Mouse (Mus musculus) CH12.LX (cell line): Measurements from ENCODE around the gene Tspan15. TPM values are rescaled to one million over a fixed set of nuclear protein-coding genes. Genes with fewer than 3 reads are reported as not detected.

Experiments
- DNase-seq: peaks from one replicate; pipeline ENCODE4 v3.0.0-alpha.2; 2013; ENCODE audit errors: extremely low read depth
- H3K27ac ChIP-seq: 2 replicates; pipeline ENCODE4 v1.5.1; 2012; ENCODE audit warnings: low read depth, mild to moderate bottlenecking, control low read depth, moderate library complexity; ENCODE audit not compliant: insufficient read depth
- H3K27me3 ChIP-seq: replicated peaks from 2 replicates; pipeline ENCODE3; 2012; ENCODE audit warnings: inconsistent platforms
- H3K36me3 ChIP-seq, 2 experiments: replicated peaks in 1 of 2; 2 replicates each; pipeline versions ENCODE3 to v1.6.1; 2012; ENCODE audit warnings: inconsistent platforms in 1 of 2, low read length in 1 of 2, mild to moderate bottlenecking in 1 of 2, mixed read lengths in 1 of 2, moderate library complexity in 1 of 2; ENCODE audit not compliant: control insufficient read depth in 1 of 2, insufficient read depth in 1 of 2
- H3K4me1 ChIP-seq, 2 experiments: 2 replicates each; pipeline ENCODE4 v1.6.1; 2012; ENCODE audit warnings: inconsistent platforms in 1 of 2, moderate library complexity in 1 of 2; ENCODE audit not compliant: insufficient read depth in 2 of 2, control insufficient read depth in 1 of 2
- H3K4me2 ChIP-seq: 2 replicates; pipeline ENCODE4 v1.6.1; 2012; ENCODE audit warnings: low read depth, mild to moderate bottlenecking, control low read depth; ENCODE audit not compliant: poor library complexity, insufficient read depth, severe bottlenecking
- H3K4me3 ChIP-seq, 3 experiments: fragments of 150-350 bp in 1 of 3; sonication (generic) in 1 of 3; replicated peaks in 1 of 3; 2 replicates each; pipeline versions ENCODE3 to v1.5.1; 2011 to 2012; ENCODE audit warnings: low read depth in 2 of 3, low read length in 2 of 3, mild to moderate bottlenecking in 2 of 3, moderate library complexity in 2 of 3, control low read depth in 1 of 3, improper control_type of control experiment in 1 of 3, inconsistent platforms in 1 of 3, mixed read lengths in 1 of 3; ENCODE audit not compliant: poor library complexity in 1 of 3
- H3K79me2 ChIP-seq: replicated peaks from 2 replicates; pipeline ENCODE4 v1.6.1; 2012; ENCODE audit warnings: mild to moderate bottlenecking, moderate library complexity; ENCODE audit not compliant: control insufficient read depth, poor library complexity, insufficient read depth, severe bottlenecking; ENCODE audit errors: extremely low read depth
- H3K9ac ChIP-seq: 2 replicates; pipeline ENCODE4 v1.6.1; 2012; ENCODE audit warnings: low read depth, mild to moderate bottlenecking, control low read depth, moderate library complexity; ENCODE audit not compliant: insufficient read depth
- H3K9me3 ChIP-seq: replicated peaks from 2 replicates; pipeline ENCODE3; 2012; ENCODE audit warnings: low read length, inconsistent platforms, mixed read lengths
- BHLHE40 ChIP-seq: IDR thresholded peaks from 2 replicates; pipeline ENCODE4 v1.6.1; 2011; ENCODE audit warnings: mild to moderate bottlenecking, low read depth, low read length, improper control_type of control experiment
- CHD1 ChIP-seq: IDR thresholded peaks from 2 replicates; pipeline ENCODE4 v1.6.1; 2012; ENCODE audit warnings: low read depth, low read length, improper control_type of control experiment, inconsistent platforms
- CHD2 ChIP-seq: IDR thresholded peaks from 2 replicates; pipeline ENCODE4 v1.6.1; 2011; ENCODE audit warnings: low read length, improper control_type of control experiment
- ETS1 ChIP-seq: conservative IDR thresholded peaks from 2 replicates; pipeline ENCODE4 v1.6.1; 2012; ENCODE audit warnings: low read depth, mild to moderate bottlenecking, inconsistent platforms, low read length, improper control_type of control experiment, moderate library complexity
- GABPA ChIP-seq: IDR thresholded peaks from 2 replicates; pipeline ENCODE4 v1.6.1; 2012; ENCODE audit warnings: low read depth, low read length, improper control_type of control experiment, inconsistent platforms; ENCODE audit not compliant: insufficient replicate concordance
- HCFC1 ChIP-seq: IDR thresholded peaks from 2 replicates; pipeline ENCODE4 v1.6.1; 2012; ENCODE audit warnings: low read depth, mild to moderate bottlenecking, inconsistent platforms, low read length, improper control_type of control experiment
- KAT2A ChIP-seq: IDR thresholded peaks from 2 replicates; pipeline ENCODE4 v1.6.1; 2012; ENCODE audit warnings: low read length, improper control_type of control experiment, inconsistent platforms; ENCODE audit not compliant: insufficient replicate concordance
- MAX ChIP-seq: IDR thresholded peaks from 2 replicates; pipeline ENCODE4 v1.6.1; 2011; ENCODE audit warnings: low read length, improper control_type of control experiment
- MEF2A ChIP-seq: IDR thresholded peaks from 2 replicates; pipeline ENCODE4 v1.6.1; 2014; ENCODE audit warnings: low read depth, mild to moderate bottlenecking, inconsistent platforms, low read length, improper control_type of control experiment, borderline replicate concordance
- NELFE ChIP-seq: IDR thresholded peaks from 2 replicates; pipeline ENCODE4 v1.6.1; 2011; ENCODE audit warnings: low read depth, low read length, improper control_type of control experiment
- PAX5 ChIP-seq: IDR thresholded peaks from 2 replicates; pipeline ENCODE4 v1.6.1; 2012; ENCODE audit warnings: low read length, inconsistent platforms, mixed read lengths
- POLR2A ChIP-seq: IDR thresholded peaks from 2 replicates; pipeline ENCODE4 v1.6.1; 2011; ENCODE audit warnings: low read depth, mild to moderate bottlenecking, improper control_type of control experiment, low read length
- RCOR1 ChIP-seq: conservative IDR thresholded peaks from 2 replicates; pipeline ENCODE4 v1.6.1; 2012; ENCODE audit warnings: low read depth, mild to moderate bottlenecking, inconsistent platforms, low read length, improper control_type of control experiment
- SIN3A ChIP-seq: IDR thresholded peaks from 2 replicates; pipeline ENCODE4 v1.6.1; 2012; ENCODE audit warnings: low read length, improper control_type of control experiment, inconsistent platforms
- USF1 ChIP-seq: IDR thresholded peaks from 2 replicates; pipeline ENCODE4 v1.6.1; 2014; ENCODE audit warnings: low read depth, mild to moderate bottlenecking, inconsistent platforms, low read length, improper control_type of control experiment
- USF2 ChIP-seq: conservative IDR thresholded peaks from 2 replicates; pipeline ENCODE4 v1.6.1; 2011; ENCODE audit warnings: low read depth, low read length, improper control_type of control experiment
- ZKSCAN1 ChIP-seq: IDR thresholded peaks from 2 replicates; pipeline ENCODE4 v1.6.1; 2012; ENCODE audit warnings: low read depth, inconsistent platforms, low read length, improper control_type of control experiment, borderline replicate concordance
- ZNF384 ChIP-seq: IDR thresholded peaks from 2 replicates; pipeline ENCODE4 v1.6.1; 2012; ENCODE audit warnings: low read depth, low read length, improper control_type of control experiment, inconsistent platforms
- dilution Hi-C: fragments of 300-500 bp; cut with MboI; formaldehyde crosslinking; loops from 2 replicates; pipeline ENCODE4 v1.14.3; 2020; ENCODE audit warnings: low sequenced_read_pairs; ENCODE audit not compliant: extremely low pct_unique_long_range_greater_than_20kb, extremely low pct_ligation_motif_present
- in situ Hi-C: fragments of 300-500 bp; cut with MboI; formaldehyde crosslinking; loops from 3 replicates; pipeline ENCODE4 v1.14.3; 2019; ENCODE audit warnings: low sequenced_read_pairs, low pct_ligation_motif_present, low pct_unique_long_range_greater_than_20kb, mixed read lengths
- polyA plus RNA-seq: library from polyadenylated mRNA; unstranded; fragments of >175 nt; gene quantifications from 2 replicates; pipeline ENCODE4 v1.2.1, GENCODE M21; 2012; ENCODE audit warnings: low read depth; ENCODE audit not compliant: insufficient read length
- total RNA-seq, 2 experiments: library from RNA; depleted of rRNA; stranded (reverse); fragments of 300-350 nt in 1 of 2; fragments of >200 nt in 1 of 2; gene quantifications; 2 replicates each; pipeline ENCODE4 v1.2.3; 2012 to 2014

The Tspan15 gene
- total and polyA plus RNA-seq, 3 experiments, result 0.12 to 0.30 TPM; not detected in 1

- Histone ChIP-seq H3K27ac (no peak overlapping the region), H3K79me2 (no peaks in the 10 kb centered on the region), H3K27me3 (peaks cover 88% of the 10 kb centered on the region), H3K9ac (no peak overlapping the region), H3K36me3 (no peaks in the 10 kb centered on the region), H3K4me2 (no peak overlapping the region), H3K9me3 (no peaks in the 10 kb centered on the region), H3K4me3 (no peak overlapping the region), H3K4me1 (peaks cover 0 to 23% of the 10 kb centered on the region in 2 experiments; a peak in 2 of 4 replicates)
- in situ Hi-C loops, result no loop called here
- TF ChIP-seq ETS1 (no peak), USF2 (no peak), SIN3A (no peak), USF1 (no peak), ZNF384 (no peak), CHD1 (no peak), PAX5 (no peak), ZKSCAN1 (no peak), MEF2A (no peak), HCFC1 (no peak), MAX (no peak), POLR2A (no peak), GABPA (no peak)
- dilution Hi-C loops, result no loop called here
- DNase-seq, result no peak
Observed at GRCm38 (mm10) chr10:62194461-62194860, 36.6 kb downstream of the Tspan15 start.

DNA sequence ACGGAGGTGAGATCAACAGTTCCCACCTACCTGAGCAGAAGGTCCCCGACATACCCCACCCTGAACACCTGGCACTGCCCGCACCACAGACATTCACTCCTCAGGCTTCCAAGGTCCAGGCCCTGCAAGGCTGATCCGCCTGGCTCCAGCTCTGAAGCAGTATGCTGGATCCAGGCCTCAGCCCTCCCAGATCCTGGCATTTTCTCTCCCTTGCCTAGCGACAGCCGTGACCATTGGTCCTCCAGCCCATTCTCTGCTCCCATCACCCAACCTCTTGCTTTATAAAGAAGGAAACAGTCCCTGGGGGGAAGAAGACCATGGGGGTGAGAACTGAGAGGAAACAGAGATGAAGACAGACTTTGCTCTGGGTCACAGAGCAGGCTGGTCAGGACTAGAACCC, 37.0 kb downstream of the Tspan15 start:
- Histone ChIP-seq H3K4me2 (no peak overlapping the region), H3K9me3 (no peaks in the 10 kb centered on the region), H3K9ac (no peak overlapping the region), H3K27ac (no peak overlapping the region), H3K36me3 (no peaks in the 10 kb centered on the region), H3K4me1 (peaks cover 0 to 21% of the 10 kb centered on the region in 2 experiments; a peak in 2 of 4 replicates), H3K4me3 (no peak overlapping the region), H3K79me2 (no peaks in the 10 kb centered on the region), H3K27me3 (peaks cover 88% of the 10 kb centered on the region)
- no peak for DNase-seq
- dilution Hi-C loops (no loop called here), in situ Hi-C loops (no loop called here)
- TF ChIP-seq PAX5 (no peak), SIN3A (no peak), ZKSCAN1 (no peak), POLR2A (no peak), RCOR1 (no peak), USF1 (no peak), ZNF384 (no peak), KAT2A (no peak), MEF2A (no peak), BHLHE40 (no peak), CHD2 (no peak), MAX (no peak), NELFE (no peak)
